8 mouse cellular contexts compared by ENCODE assay signal in genomic region chr4:55477933-55478332, GRCm38 (mm10). TPM values are rescaled to one million over a fixed set of nuclear protein-coding genes. Genes with fewer than 3 reads are reported as not detected.
DNase-seq lines count a peak whose midpoint lies in the region; ATAC-seq and TF ChIP-seq lines count a peak whose summit lies in the region.

No protein-coding gene starts in this region.

- H3K4me2 ChIP-seq in intestine, postnatal 0 days (replicated peaks; ENCODE audit: low read depth), result no peak overlapping the region
- no peak overlapping the region for H3K4me2 ChIP-seq in lung, postnatal 0 days (replicated peaks; ENCODE audit: low read depth, low read length)

- no peak overlapping the region for H3K9ac ChIP-seq in intestine, postnatal 0 days (ENCODE audit: low read depth, low read length)
- H3K9ac ChIP-seq in lung, postnatal 0 days (replicated peaks; ENCODE audit: low read depth), result no peak overlapping the region

- peak; percentile 21 to 70 for DNase-seq in adrenal gland, adult (ENCODE audit: inconsistent age in 2 of 2, low spot score in 1 of 2)
- DNase-seq in adrenal gland, adult 8-10 months, result no peak
- peak; percentile 8 for DNase-seq in right cerebral cortex, adult 18-20 months
- no peak for DNase-seq in right cerebral cortex, postnatal 36 days (ENCODE audit: low spot score in 2 of 2)
- DNase-seq in embryo, embryonic 11 days, result peak; percentile 63
- DNase-seq in lung, postnatal 0 days (ENCODE audit: low spot score), result peak; percentile 52
- DNase-seq in testis, postnatal 14 days (ENCODE audit: low spot score), result peak; percentile 46

- peak; percentile 53 for ATAC-seq in intestine, postnatal 0 days
- ATAC-seq in lung, postnatal 0 days, result peak; percentile 41

- H3K36me3 ChIP-seq in intestine, postnatal 0 days (ENCODE audit: control insufficient read depth, insufficient read depth), result no peaks in the 10 kb centered on the region
- no peaks in the 10 kb centered on the region for H3K36me3 ChIP-seq in lung, postnatal 0 days (ENCODE audit: insufficient read depth, low read length)

- no peaks in the 10 kb centered on the region for H3K27me3 ChIP-seq in intestine, postnatal 0 days (replicated peaks; ENCODE audit: control insufficient read depth, insufficient read depth, low read length)
- H3K27me3 ChIP-seq in lung, postnatal 0 days (replicated peaks; ENCODE audit: insufficient read depth, low read length), result no peaks in the 10 kb centered on the region

- no peak overlapping the region for H3K27ac ChIP-seq in intestine, postnatal 0 days (ENCODE audit: low read depth, low read length)
- no peak overlapping the region for H3K27ac ChIP-seq in lung, postnatal 0 days (ENCODE audit: low read length)

- WGBS in intestine, postnatal 0 days, result 49% methylated on average over 4 of the region's 4 CpGs
- 34% methylated on average over 4 of the region's 4 CpGs for WGBS in lung, postnatal 0 days

- no peaks in the 10 kb centered on the region for H3K9me3 ChIP-seq in intestine, postnatal 0 days (ENCODE audit: control insufficient read depth)
- H3K9me3 ChIP-seq in lung, postnatal 0 days (ENCODE audit: low read length), result no peaks in the 10 kb centered on the region

- TF ChIP-seq EP300 in lung, postnatal 0 days (IDR thresholded peaks at IDR 0.05), result no peak

- no peaks in the 10 kb centered on the region for H3K4me1 ChIP-seq in intestine, postnatal 0 days (replicated peaks; ENCODE audit: control insufficient read depth, insufficient read depth, low read length)
- no peaks in the 10 kb centered on the region; the same call in 1 of the 2 replicates for H3K4me1 ChIP-seq in lung, postnatal 0 days (ENCODE audit: insufficient read depth, low read depth, low read length)

- TF ChIP-seq CTCF in intestine, postnatal 0 days (IDR thresholded peaks at IDR 0.05; ENCODE audit: low read depth), result peak; percentile 72
- TF ChIP-seq CTCF in lung, postnatal 0 days (IDR thresholded peaks at IDR 0.05), result peak; percentile 63

- H3K4me3 ChIP-seq in intestine, postnatal 0 days (ENCODE audit: low read depth, low read length), result no peak overlapping the region
- H3K4me3 ChIP-seq in lung, postnatal 0 days (ENCODE audit: low read depth, low read length), result no peak overlapping the region

RNA-seq across cellular contexts. Expression of gene Klf4, which starts 54.3 kb away (rescaled TPM):
- total RNA-seq in adrenal gland, adult 8-10 months (2022), result 10 to 100 TPM; 11.0 to 13.9 (median 12.1) TPM
- polyA plus RNA-seq in intestine, postnatal 0 days (2015; fragmentation: Nextera tagmentation; extraction: Ambion mirVana), result 23.6 and 28.4 TPM in 2 replicates
- 39.1 and 43.3 TPM in 2 replicates for polyA plus RNA-seq in lung, postnatal 0 days (2015; fragmentation: Nextera tagmentation; extraction: Ambion mirVana)

Comparison
In these comparisons a context has a peak if more than half of its experiments do, and no peak if none do; other contexts are left out.
1. DNase-seq: peak in adrenal gland, adult (2 of 2), right cerebral cortex, adult 18-20 months (single experiment), embryo, embryonic 11 days (single experiment), lung, postnatal 0 days (single experiment) and testis, postnatal 14 days (single experiment); none in adrenal gland, adult 8-10 months (single experiment) and right cerebral cortex, postnatal 36 days (0 of 2).